Mouse (Mus musculus): Measurements from ENCODE around the gene Gpx2.
A peak's percentile ranks its signal among the peaks of the same experiment; 100 is the strongest.

Gpx2 gene

DNA sequence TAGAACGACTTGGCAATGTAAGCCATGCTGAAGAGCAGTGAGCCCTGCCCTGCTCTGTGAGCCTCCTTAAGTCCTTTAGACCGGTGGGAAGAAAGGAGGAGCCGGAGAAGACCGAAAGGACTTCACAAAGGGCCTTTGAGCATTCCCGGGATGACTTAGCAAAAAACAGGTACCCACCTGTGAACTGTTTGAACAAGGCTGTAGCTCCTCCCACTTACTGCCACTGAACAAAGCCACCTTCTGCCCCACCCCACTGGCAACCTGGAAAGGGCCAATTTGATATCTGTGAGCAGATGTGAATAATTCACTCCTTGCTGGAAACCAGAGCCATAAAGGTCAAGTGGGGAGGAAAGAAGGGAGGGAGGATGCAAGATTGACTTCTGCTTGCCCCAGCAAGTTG, at the start of gene Gpx2:
Gpx2 (minus strand) TSS at position 205 of the 400 bp plus-strand sequence.
- DNase-seq (ENCODE audit: inconsistent age in 2 of 2, low spot score in 1 of 2): no peak

DNA sequence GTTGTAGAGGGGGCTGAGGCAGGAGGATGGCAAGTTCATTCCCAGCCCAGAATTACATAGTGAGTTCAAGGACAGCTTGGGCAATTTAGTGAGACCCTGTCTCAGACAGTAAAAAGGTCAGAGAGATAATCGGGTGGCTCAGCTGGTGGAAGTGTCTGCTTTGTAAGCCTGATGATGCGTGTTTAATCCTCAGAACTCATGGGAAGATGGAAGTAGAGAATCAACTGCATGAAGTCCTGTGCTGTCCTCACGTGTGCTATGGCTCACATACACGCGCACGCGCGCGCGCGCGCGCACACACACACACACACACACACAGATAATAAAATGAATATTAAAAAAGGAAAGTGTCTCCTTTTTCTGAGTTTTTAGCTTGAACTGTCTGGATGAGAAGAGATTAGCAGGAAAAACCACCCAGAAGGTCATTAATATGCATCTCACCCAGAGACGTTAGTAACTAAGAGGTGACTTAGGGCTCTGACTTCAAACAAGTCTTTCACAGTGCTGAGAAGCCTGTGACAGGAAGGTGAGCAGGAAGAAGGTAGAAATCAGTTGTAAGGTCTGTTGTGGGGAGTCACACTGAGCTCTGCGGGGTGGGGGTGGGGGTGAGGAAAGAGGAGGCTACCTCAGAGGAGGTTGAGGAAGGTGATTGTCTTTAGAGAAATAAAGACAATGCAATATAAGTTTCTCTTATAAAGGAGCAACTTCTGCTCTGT, 49.1 kb upstream of the Gpx2 start:
- no peak for DNase-seq (ENCODE audit: inconsistent age in 2 of 2, low spot score in 1 of 2)

DNA sequence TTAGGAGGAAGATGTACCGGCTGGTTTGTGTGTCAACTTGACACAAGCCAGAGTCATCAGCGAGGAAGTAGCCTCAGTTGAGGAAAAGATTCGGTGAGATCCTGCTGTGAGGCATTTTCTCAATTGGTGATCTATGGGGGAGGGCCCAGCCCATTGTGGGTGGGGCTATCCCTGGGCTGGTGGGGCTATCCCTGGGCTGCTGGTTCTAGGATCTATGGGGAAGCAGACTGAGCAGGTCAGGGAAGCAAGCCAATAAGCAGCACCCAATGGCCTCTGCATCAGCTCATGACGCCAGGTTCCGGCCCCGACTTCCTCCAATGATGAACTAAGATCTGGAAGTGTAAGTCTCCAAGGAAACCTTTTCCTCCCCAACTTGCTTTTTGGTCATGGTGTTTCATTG, 44.7 kb upstream of the Gpx2 start:
- DNase-seq (ENCODE audit: inconsistent age in 2 of 2, low spot score in 1 of 2): no peak

DNA sequence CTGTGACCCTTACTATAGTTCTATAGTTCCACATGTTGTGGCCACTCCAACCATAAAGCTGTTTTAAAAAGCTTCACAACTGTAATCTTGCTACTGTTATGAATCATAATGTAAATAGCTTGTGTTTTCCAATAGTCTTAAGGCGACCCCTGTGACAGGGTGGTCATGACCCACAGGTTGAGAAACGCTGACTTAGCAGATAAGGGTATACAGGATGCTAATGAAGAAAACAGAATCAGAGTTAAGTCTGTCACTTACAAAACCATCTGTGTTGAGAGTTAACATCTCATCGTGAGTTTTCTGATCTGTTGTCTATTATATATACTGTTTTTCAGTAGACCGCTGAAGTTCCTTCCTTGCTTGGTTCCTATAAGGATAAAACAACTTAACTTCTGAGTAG, 43.9 kb upstream of the Gpx2 start:
- no peak for DNase-seq (ENCODE audit: inconsistent age in 2 of 2, low spot score in 1 of 2)

DNA sequence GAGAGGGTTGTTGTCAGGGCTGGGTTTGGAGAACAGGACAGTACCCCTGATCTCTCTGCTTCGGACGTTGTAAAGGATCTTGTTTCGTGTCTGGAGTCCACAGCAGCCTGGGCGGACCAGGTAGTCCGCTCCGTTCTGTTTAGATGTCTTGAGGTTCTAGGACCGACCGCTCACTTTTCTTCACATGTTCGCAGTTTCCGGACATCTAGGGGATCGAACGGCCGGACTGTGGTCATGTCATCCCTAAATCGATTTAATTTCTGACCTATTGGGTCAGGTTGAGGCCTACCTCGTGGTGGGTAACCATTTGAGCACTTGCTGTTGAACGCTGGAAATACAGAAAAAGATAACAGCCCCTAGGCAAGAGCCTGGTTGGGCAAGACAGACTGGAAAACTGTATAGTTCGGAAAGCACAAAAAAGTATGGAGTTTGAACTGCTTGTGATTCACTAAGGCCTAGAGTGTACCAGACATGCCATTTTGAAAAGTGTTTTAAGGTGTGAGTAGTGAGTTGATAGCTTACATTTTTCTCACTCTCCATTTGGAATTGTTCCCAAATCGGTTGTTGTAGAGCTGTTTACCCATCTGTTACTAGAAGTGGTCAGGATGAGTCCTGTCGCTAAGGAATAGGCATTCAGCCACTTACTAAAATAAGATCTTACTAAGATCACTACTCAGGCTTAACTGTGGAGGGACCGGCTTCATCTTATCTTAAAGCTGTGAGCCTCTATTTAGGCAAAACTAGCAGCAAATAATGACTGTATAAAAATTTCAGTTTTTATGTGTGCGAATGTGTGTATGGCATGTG, 42.7 kb upstream of the Gpx2 start:
- no peak for DNase-seq (ENCODE audit: inconsistent age in 2 of 2, low spot score in 1 of 2)

DNA sequence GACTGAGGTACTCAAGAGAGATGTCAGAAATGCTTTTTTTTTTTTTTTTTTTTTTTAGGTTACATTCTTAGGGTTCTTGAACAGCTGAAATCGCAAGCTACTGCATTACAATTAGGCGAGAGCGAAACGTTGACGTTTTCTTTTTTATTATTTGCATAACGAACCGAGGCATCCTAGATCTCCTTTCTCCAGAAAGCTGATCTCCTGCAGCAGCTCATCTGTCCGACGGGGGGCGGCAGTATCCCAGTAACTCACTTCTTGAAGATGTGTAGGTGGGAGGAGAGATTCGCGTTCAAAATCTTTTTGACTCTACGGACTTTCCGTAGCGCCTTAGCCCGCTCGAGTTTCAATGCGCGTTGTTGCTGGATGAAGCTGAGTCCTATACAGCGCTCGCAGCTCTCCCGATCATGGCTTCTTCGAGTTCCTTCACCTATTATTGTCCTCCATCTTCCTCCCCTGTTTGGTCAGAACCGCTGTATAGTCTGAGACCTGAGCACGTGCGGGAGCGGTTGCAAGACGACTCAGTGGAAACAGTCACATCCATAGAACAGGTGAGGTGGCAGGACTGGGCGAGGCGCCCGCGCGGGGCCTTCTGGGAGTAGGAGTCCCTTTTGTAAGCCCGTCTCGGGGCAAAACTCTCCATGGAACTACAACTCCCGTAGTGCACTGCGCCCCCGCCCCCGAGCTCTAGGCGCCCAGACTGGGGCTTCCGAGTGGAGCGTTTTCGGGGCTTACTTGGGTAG, 41.9 kb upstream of the Gpx2 start:
- DNase-seq (ENCODE audit: inconsistent age in 2 of 2, low spot score in 1 of 2): peak; percentile 98 to 100

DNA sequence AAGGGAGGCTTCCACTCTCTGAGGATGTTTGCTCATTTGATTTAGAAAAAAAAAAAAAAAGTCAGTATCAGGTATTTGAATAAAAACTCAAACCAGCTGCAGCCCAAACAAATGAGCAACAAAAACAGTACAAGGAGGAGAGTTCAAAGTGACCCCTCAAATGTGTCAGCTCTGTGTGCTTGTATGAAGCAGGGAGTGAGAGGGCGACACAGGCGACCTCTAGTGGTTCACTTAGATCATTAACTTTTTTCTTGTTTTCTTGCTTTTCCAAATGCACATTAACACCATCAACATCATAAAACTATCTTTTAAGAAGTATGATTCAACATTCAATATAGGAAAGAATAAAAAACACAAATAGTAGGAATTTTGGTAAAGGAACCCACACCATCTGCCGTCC, 37.4 kb upstream of the Gpx2 start:
- DNase-seq (ENCODE audit: inconsistent age in 2 of 2, low spot score in 1 of 2): peak in 1 of 2 experiments; percentile 61

DNA sequence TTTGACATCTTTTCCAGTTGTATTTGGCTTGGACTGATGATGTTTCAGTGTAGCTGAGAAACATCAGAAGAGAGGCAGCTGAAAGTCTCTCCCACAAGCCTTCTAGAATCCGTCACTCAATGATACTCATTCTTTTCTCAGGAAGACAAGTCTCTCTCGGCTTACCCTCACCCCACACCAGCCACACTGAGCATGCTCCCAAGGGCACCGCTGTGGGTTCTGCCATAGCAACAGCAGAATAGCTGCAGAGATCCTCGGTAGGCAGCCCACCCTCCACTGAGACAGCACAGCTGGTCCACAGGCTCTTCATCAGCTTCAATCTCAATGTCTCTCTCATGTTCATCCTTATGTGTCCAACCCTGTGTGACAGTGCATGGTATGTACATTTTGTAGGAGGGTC, 29.9 kb upstream of the Gpx2 start:
- DNase-seq (ENCODE audit: inconsistent age in 2 of 2, low spot score in 1 of 2): no peak

DNA sequence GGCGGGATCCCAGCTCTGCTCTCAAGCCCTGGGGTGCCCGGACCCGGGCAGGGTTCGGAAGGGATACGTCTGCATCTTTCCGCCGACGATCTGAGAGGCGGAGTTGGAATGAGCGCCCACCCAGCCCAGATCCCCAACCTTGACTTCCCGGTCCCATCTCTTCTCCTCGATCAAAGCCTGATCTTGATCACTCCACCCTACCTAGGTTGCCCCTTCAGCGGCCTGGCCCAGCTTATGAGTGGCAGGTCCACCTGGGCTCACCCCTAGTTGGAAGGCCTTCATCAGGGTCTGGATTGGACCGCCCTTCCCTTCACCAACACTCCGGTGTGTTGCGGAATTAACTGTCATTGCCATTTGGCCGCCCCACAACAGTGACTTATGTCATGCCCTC, 27.3 kb upstream of the Gpx2 start, which contains the start of gene Rab15:
Rab15 (minus strand) TSS at position 258 of the 391 bp plus-strand sequence.
- DNase-seq (ENCODE audit: inconsistent age in 2 of 2, low spot score in 1 of 2): no peak

DNA sequence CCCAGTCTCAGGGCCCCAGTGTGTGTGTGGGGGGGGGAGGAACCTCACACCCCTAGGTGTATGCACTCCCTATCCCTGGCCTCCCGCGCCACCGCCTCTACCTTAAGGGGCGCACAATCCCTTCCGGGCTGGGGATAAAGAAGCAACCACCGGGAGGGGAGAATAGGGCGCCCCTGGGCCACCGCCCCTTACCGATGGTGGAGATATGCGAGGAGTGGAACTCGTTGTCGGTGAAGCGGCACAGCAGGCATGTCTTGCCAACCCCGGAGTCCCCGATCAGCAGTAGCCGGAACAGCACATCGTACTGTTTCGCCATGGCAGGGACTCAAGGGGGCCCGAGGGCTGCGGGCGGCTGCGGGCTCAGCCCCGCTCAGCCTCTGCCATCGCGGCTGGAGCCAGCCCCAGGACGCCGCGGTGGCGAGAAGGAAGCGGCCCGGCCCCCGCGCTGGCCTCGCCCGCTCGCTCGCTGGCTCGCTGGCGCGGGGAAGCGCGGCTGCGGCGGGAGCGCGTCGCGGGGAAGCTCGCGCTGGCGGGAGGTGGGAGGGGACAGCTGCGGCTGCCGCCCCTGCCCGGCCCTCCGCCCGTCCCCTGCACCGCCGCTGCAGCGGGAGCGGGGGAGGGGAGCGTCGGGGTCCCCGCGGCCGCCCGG, 26.8 kb upstream of the Gpx2 start:
- peak; percentile 50 to 71 for DNase-seq (ENCODE audit: inconsistent age in 2 of 2, low spot score in 1 of 2)

DNA sequence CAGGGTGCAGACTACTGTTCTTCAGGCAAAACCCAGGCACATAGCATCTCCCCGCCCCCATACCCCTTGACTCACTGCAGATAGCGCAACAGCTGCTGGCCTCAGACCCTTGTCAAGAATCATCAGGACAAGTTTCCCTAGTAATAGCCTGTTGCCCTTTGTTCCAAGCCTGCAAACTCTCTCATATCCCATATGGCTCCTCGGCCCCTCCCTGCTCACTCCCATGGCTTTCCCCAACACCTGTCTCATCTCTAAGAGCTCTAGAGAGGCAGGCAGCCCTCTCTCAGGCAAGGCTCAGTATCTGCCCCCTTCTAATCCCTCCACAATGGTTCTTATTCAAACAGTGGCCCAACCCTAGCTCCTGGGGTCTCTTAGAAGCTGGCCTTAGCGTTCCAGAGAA, 25.3 kb upstream of the Gpx2 start:
- no peak for DNase-seq (ENCODE audit: inconsistent age in 2 of 2, low spot score in 1 of 2)

DNA sequence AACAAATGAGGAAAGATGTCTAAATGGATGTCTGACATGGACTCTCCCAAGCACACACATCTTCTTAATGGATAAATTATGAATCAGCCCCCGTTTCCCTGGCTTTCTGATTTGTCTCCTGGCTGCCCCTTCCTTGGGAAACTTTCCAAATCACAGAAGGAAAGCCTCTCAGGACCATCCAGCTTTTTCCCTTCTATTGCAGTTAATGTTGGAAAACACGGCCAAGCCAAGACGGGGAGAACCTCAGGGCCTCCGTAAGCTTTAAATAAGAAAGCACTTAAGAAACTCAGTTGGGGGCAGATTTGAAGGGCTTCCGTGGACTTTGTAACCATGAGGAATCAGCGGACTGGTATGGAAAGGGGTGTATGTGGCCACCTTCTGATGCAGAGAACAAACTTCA, 24.5 kb upstream of the Gpx2 start:
- DNase-seq (ENCODE audit: inconsistent age in 2 of 2, low spot score in 1 of 2): no peak

DNA sequence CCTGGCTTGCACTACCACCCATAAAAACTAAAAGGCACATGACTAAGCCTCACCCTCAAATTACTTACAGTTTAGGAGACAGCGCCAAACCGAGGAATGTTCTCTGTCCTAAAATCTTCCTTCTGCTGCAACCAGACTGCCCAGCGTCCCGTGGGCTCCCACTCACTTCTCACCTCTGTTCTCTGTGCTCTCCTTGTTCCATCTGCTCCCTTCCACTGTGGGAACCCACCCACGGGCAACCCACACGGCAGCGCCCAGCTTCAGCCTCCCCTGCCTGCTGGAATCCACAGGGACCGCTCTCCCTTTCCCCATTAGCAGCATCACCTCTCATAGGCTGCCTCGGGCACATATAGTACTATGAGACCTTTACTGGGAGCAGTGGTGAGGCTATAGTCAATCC, 23.6 kb upstream of the Gpx2 start:
- no peak for DNase-seq (ENCODE audit: inconsistent age in 2 of 2, low spot score in 1 of 2)

DNA sequence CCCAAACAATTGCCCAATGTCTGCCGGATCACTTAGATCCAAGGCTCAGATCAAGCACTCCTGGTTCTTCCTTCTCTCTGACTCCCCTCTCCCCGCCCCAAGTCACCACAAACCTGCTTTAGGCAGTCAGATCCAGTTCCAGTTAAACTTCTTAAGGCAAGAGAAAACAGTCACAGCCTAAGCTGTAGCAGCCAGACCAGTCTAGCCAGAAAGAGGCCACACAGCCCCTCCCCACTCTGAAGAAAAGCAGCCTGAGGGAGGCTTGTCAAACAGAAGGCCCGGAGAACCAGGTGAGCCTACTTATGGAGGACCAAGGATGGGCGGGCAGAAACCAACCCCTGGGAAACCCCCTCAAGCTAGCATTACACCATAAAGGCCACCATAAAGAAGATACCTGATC, 22.8 kb upstream of the Gpx2 start:
- no peak for DNase-seq (ENCODE audit: inconsistent age in 2 of 2, low spot score in 1 of 2)

DNA sequence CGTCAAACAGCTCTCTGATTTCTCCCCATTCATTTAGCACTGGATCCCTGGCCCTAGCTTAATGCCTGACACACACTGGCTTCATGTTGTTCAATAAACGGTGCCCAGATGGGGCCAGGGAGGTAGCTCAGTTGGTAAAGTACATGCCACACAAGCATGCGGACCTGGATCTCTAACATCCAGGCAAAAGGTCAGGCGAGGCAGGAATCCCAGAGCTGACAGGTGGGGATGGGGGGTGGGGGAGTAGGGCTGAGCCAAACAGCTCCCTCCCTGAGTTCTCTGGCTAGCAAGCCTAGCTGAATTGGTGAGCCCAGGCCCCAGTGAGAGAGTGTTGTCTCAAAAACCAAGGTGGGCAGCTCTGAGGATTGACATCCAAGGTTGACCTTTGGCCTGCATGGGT, 21.8 kb upstream of the Gpx2 start:
- no peak for DNase-seq (ENCODE audit: inconsistent age in 2 of 2, low spot score in 1 of 2)

DNA sequence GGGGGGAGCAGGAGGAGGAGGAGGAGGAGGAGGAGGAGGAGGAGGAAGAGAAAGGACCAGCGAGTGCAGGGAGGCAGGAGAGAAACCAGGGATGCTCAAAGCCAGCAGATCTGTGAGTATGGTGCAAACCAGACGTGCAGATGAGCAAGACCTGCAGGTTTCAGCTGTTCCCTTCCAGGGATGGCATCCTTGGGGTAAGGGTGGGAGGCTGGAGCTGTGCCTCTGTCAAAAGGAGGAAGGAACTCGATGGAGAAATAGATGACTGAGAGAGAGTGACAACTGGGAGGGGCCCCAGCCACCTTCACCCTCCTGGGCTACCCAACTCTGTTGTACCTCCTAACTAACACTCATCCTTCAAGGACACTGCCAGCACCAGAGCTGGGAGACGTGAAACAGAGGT, 21.4 kb upstream of the Gpx2 start:
- DNase-seq (ENCODE audit: inconsistent age in 2 of 2, low spot score in 1 of 2): no peak

DNA sequence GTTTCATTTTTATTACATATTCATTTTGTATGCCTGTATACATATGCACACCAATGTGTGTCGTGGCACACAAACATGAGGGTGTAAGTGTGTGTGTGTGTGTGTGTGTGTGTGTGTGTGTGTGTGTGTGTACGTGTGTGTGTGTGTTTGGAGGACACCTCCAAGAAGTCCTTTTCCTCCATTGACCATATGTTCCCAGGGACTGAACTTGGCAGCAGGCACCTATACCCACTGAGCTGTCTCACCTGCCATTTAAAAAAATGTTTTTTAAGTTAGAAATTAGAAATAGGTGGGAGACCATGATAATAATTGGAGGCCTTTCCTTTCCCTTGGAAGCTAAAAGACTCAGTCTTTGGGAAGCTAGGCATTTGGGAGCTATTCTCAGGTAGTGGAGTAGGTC, 18.8 kb upstream of the Gpx2 start:
- DNase-seq (ENCODE audit: inconsistent age in 2 of 2, low spot score in 1 of 2): no peak

DNA sequence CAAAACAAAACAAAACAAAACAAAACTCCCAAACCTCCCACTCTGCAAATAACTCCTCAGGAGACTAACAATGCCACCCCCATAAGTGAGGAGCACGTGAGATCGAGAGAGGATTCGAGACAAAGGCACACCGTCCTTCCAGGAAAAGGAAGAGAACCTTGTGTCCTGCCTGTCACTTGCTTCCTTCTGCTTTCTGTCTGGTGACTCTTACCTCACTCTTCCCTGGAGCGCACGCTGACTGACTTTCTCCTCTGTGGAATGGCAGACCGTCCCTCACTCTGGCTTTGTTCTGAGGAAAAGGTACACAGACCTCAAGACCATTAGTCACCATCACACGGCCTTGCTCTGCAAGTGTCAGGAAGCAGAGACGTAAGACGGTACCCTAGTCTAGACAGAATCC, 18.2 kb upstream of the Gpx2 start:
- DNase-seq (ENCODE audit: inconsistent age in 2 of 2, low spot score in 1 of 2): peak in 1 of 2 experiments; percentile 32

DNA sequence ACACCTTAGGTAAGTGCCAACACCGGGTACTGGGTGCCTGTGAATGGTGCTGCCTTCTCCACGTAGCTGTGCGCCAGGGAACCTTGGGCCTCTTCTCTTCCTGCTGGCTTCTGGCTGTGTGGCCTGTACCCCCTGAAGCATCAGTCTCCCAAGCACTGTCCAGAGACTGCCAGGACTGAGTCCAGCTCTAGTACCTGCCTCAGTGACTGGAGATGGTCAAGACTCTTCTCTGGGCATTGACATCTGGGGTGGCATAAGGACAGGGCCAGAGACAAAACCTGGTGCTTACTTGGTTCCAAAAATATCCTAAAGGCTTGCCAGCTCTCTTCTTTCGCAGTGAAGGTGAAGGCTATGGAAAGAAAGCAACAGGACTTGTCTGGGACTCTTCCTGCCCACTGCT, 15.7 kb upstream of the Gpx2 start:
- DNase-seq (ENCODE audit: inconsistent age in 2 of 2, low spot score in 1 of 2): no peak

DNA sequence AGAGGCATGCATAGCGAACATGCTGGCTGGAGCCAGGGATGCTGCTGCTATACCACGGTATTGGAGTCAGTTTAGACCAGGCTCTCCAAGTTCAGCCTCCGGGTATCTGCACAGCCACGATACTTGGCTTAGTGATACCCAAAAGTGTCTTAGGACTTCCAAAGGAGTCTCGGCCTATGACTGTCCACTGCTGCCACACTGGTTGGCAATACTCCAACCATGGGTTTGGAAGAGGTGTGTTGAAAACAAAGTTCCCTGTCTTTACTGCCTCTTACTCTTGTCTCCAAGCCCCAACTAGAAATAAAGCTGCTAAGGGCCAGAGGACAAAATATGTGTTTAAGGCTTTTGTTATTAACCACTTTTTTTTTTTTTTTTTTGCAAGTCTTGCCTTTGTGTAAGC, 15.1 kb upstream of the Gpx2 start:
- no peak for DNase-seq (ENCODE audit: inconsistent age in 2 of 2, low spot score in 1 of 2)

DNA sequence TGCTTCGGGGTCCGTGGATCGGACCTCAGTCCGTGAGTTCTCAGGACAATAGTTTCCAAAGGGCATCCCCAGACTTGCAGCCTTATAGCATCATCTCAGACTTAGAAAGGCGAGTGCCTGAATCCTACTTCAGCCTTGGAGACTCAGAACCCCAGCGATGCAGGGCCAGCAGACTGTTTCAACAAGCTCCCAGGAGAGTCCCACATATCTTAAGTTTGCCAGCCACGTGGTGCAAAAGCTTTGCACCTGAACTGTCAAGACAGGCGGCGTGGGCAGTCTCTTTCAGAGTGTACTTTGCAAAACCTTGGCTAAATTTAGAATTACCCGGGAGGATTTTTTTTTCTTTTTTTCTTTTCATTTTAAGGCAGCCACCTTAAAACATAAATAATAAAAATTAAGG, 12.4 kb upstream of the Gpx2 start:
- no peak for DNase-seq (ENCODE audit: inconsistent age in 2 of 2, low spot score in 1 of 2)
